Mouse (Mus musculus): ENCODE measurements at regions not wholly inside any gene's neighbourhood (a gene's known extent, or its start where the extent isn't known, plus 50 kb on each side); places are given as distances from the start of the nearest gene placed in this dataset.

- H3K4me1 ChIP-seq (replicated peaks; ENCODE audit: control insufficient read depth in 2 of 2, insufficient read depth in 2 of 2, low read length in 1 of 2): no peaks in the 10 kb centered on the region
- no peak overlapping the region for H3K9ac ChIP-seq (replicated peaks)
- TF ChIP-seq CTCF (IDR thresholded peaks at IDR 0.05; ENCODE audit: low read depth) (no peak), EP300 (IDR thresholded peaks at IDR 0.05; ENCODE audit: low read depth) (no peak)
- H3K9me3 ChIP-seq (ENCODE audit: control insufficient read depth, low read length): no peaks in the 10 kb centered on the region
- WGBS (ENCODE audit: insufficient replicate concordance): 55% methylated on average over 2 of the region's 2 CpGs
- DNase-seq (ENCODE audit: low read depth in 3 of 3, low spot score in 3 of 3) (no peak), ATAC-seq (ENCODE audit: insufficient read depth) (no peak)
- H3K4me3 ChIP-seq (ENCODE audit: insufficient read depth in 1 of 2, low read depth in 2 of 2, low read length in 2 of 2): no peak overlapping the region
- H3K36me3 ChIP-seq (replicated peaks; ENCODE audit: control insufficient read depth, insufficient read depth, low read depth): no peaks in the 10 kb centered on the region
- H3K27ac ChIP-seq: no peak overlapping the region
- H3K4me2 ChIP-seq (ENCODE audit: low read depth): no peak overlapping the region
- no peaks in the 10 kb centered on the region for H3K27me3 ChIP-seq (ENCODE audit: control insufficient read depth, insufficient read depth, low read length)
Measured at GRCm38 (mm10) chr12:50947035-50947434, 298.1 kb upstream of the Prkd1 start.

GRCm38 (mm10) chr12:50943741-50944521 lies 295.0 kb upstream of the Prkd1 start:
- WGBS (ENCODE audit: insufficient replicate concordance): 19% methylated on average over 19 of the region's 19 CpGs
- no peak for ATAC-seq (ENCODE audit: insufficient read depth)

DNA sequence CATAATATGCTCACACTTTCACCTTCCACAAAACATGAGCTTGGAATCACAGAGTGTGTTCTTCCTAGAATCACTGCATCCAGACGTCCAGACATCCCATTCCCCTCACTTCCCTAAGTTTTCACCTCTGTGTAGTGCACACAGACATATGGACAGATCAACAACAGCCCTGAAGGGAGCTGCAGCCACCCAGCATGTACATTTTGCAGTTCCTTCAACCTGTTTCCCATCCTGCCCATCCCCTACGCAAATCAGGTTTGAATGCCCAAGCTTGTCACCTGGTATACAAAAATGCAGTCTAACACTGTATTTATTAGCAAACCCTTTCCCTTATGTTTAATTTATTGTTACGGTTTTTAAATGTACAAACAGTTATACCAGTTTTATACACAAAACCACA lies 294.4 kb upstream of the Prkd1 start:
- H3K27ac ChIP-seq: no peak overlapping the region
- H3K4me1 ChIP-seq (replicated peaks; ENCODE audit: control insufficient read depth in 2 of 2, insufficient read depth in 2 of 2, low read length in 1 of 2): no peaks in the 10 kb centered on the region
- ATAC-seq (ENCODE audit: insufficient read depth) (no peak), DNase-seq (ENCODE audit: low read depth in 3 of 3, low spot score in 3 of 3) (no peak)
- no peaks in the 10 kb centered on the region for H3K9me3 ChIP-seq (ENCODE audit: control insufficient read depth, low read length)
- WGBS (ENCODE audit: insufficient replicate concordance): 40% methylated on average over 3 of the region's 3 CpGs
- H3K4me3 ChIP-seq (ENCODE audit: insufficient read depth in 1 of 2, low read depth in 2 of 2, low read length in 2 of 2): no peak overlapping the region
- H3K4me2 ChIP-seq (ENCODE audit: low read depth): no peak overlapping the region
- no peak for TF ChIP-seq CTCF (IDR thresholded peaks at IDR 0.05; ENCODE audit: low read depth)
- no peak for TF ChIP-seq EP300 (IDR thresholded peaks at IDR 0.05; ENCODE audit: low read depth)
- H3K36me3 ChIP-seq (replicated peaks; ENCODE audit: control insufficient read depth, insufficient read depth, low read depth): no peaks in the 10 kb centered on the region
- no peak overlapping the region for H3K9ac ChIP-seq (replicated peaks)
- no peaks in the 10 kb centered on the region for H3K27me3 ChIP-seq (ENCODE audit: control insufficient read depth, insufficient read depth, low read length)

More at GRCm38 (mm10) chr12:50943741-50944521, 295.0 kb upstream of the Prkd1 start:
- DNase-seq (ENCODE audit: low read depth in 3 of 3, low spot score in 3 of 3): peak in 2 of 3 experiments; percentile 0 to 1
- Histone ChIP-seq H3K4me1 (replicated peaks; ENCODE audit: control insufficient read depth in 2 of 2, insufficient read depth in 2 of 2, low read length in 1 of 2) (no peaks in the 10 kb centered on the region), H3K36me3 (replicated peaks; ENCODE audit: control insufficient read depth, insufficient read depth, low read depth) (no peaks in the 10 kb centered on the region), H3K9me3 (ENCODE audit: control insufficient read depth, low read length) (no peaks in the 10 kb centered on the region), H3K9ac (replicated peaks) (no peak overlapping the region), H3K4me2 (ENCODE audit: low read depth) (no peak overlapping the region), H3K4me3 (ENCODE audit: insufficient read depth in 1 of 2, low read depth in 2 of 2, low read length in 2 of 2) (no peak overlapping the region), H3K27ac (no peak overlapping the region), H3K27me3 (ENCODE audit: control insufficient read depth, insufficient read depth, low read length) (no peaks in the 10 kb centered on the region)
- no peak for TF ChIP-seq EP300 (IDR thresholded peaks at IDR 0.05; ENCODE audit: low read depth)
- TF ChIP-seq CTCF (IDR thresholded peaks at IDR 0.05; ENCODE audit: low read depth): peak; percentile 54

GRCm38 (mm10) chr12:50935516-50935915 lies 286.6 kb upstream of the Prkd1 start:
- no peaks in the 10 kb centered on the region for H3K9me3 ChIP-seq (ENCODE audit: control insufficient read depth, low read length)
- WGBS (ENCODE audit: insufficient replicate concordance): 64% methylated on average over 5 of the region's 5 CpGs
- no peak for ATAC-seq (ENCODE audit: insufficient read depth)
- H3K36me3 ChIP-seq (replicated peaks; ENCODE audit: control insufficient read depth, insufficient read depth, low read depth): no peaks in the 10 kb centered on the region
- H3K4me2 ChIP-seq (ENCODE audit: low read depth): no peak overlapping the region
- no peak overlapping the region for H3K4me3 ChIP-seq (ENCODE audit: insufficient read depth in 1 of 2, low read depth in 2 of 2, low read length in 2 of 2)
- H3K4me1 ChIP-seq (replicated peaks; ENCODE audit: control insufficient read depth in 2 of 2, insufficient read depth in 2 of 2, low read length in 1 of 2): no peaks in the 10 kb centered on the region
- no peaks in the 10 kb centered on the region for H3K27me3 ChIP-seq (ENCODE audit: control insufficient read depth, insufficient read depth, low read length)
- no peak overlapping the region for H3K27ac ChIP-seq
- DNase-seq (ENCODE audit: low read depth in 3 of 3, low spot score in 3 of 3): no peak
- H3K9ac ChIP-seq (replicated peaks): no peak overlapping the region
- no peak for TF ChIP-seq CTCF (IDR thresholded peaks at IDR 0.05; ENCODE audit: low read depth)
- no peak for TF ChIP-seq EP300 (IDR thresholded peaks at IDR 0.05; ENCODE audit: low read depth)

GRCm38 (mm10) chr12:50932496-50932895 lies 283.6 kb upstream of the Prkd1 start:
- no peak for TF ChIP-seq EP300 (IDR thresholded peaks at IDR 0.05; ENCODE audit: low read depth)
- Histone ChIP-seq H3K4me2 (ENCODE audit: low read depth) (no peak overlapping the region), H3K4me1 (replicated peaks; ENCODE audit: control insufficient read depth in 2 of 2, insufficient read depth in 2 of 2, low read length in 1 of 2) (no peaks in the 10 kb centered on the region), H3K9ac (replicated peaks) (no peak overlapping the region), H3K36me3 (replicated peaks; ENCODE audit: control insufficient read depth, insufficient read depth, low read depth) (no peaks in the 10 kb centered on the region), H3K27ac (no peak overlapping the region), H3K27me3 (ENCODE audit: control insufficient read depth, insufficient read depth, low read length) (no peaks in the 10 kb centered on the region), H3K4me3 (ENCODE audit: insufficient read depth in 1 of 2, low read depth in 2 of 2, low read length in 2 of 2) (no peak overlapping the region), H3K9me3 (ENCODE audit: control insufficient read depth, low read length) (no peaks in the 10 kb centered on the region)
- DNase-seq (ENCODE audit: low read depth in 3 of 3, low spot score in 3 of 3) (no peak), ATAC-seq (ENCODE audit: insufficient read depth) (no peak)
- 78% methylated on average over 3 of the region's 3 CpGs for WGBS (ENCODE audit: insufficient replicate concordance)

Measured in liver, embryonic 14.5 days (tissue).